20 mouse cellular contexts compared by ENCODE assay signal in the genomic region with DNA sequence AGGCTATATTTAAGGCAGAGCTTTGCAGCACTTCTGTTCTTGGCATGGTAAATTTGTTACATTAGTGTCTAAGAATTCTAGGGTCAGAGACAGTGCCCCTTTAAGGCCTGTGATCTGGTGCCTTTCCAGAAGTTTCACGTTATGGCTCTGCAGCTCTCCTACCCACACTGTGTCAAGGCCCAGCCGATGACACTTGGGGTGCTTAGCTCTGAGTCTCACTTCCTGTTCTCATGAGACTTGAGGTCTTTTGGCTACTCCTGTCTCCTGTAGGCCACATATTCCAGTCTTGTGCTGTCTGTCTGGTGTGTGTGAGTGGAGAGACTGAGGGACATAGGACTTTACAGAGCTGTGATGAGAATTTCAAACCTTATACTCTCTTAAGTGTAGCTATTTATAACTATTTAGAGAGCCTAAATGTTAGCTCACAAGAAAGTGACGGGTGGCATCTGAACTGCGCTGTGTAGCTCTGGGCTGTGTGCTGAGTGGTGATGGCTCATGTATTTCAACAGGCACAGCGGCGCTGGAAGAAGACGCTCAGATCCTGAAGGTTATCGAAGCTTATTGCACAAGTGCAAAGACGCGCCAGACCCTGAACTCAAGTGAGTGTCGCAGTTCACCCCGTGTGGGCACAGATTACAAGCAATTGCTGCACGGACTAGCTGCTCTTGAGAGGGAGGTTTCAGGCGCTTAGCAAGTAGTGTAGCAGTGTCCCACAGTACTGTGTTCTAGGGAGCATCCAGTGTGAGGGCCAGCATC. TPM values are rescaled to one million over a fixed set of nuclear protein-coding genes. Genes with fewer than 3 reads are reported as not detected.
DNase-seq lines count a peak whose midpoint lies in the region; ATAC-seq lines count a peak whose summit lies in the region.
"Had no signal": no experiment of that assay in that cellular context is flagged by ENCODE, and none has a peak within 500 bp of the region (broad histone marks: within the 10 kb centered on the region; RNA-seq: fewer than 3 reads in every experiment).

No protein-coding gene starts in this region.

- no peak overlapping the region for H3K4me3 ChIP-seq in heart, embryonic 13.5 days
- H3K4me3 ChIP-seq: forebrain, embryonic 15.5 days had no signal

- H3K4me2 ChIP-seq in heart, embryonic 13.5 days = peak overlapping the region; percentile 29
- H3K4me2 ChIP-seq: forebrain, embryonic 15.5 days; midbrain, embryonic 11.5 days had no signal

- ATAC-seq in granulocyte monocyte progenitor cell, adult 5-6 weeks (replicated peaks; ENCODE audit: poor library complexity, severe bottlenecking) = peak; percentile 67; the same call in 1 of the 2 replicates
- peak; percentile 45; the same call in 1 of the 2 replicates for ATAC-seq in heart, embryonic 13.5 days (ENCODE audit: extremely low read depth, insufficient number of reproducible peaks, low FRiP score, low TSS enrichment)
- 0 out of 2 replicates have a peak, but pooled peaks have one; percentile 29 for ATAC-seq in megakaryocyte progenitor cell, adult 5-6 weeks (replicated peaks; ENCODE audit: poor library complexity)
- ATAC-seq: forebrain, embryonic 15.5 days; hindbrain, postnatal 0 days; liver, postnatal 0 days had no signal

- peak overlapping the region; percentile 93 for H3K27ac ChIP-seq in heart, embryonic 13.5 days (replicated peaks)
- H3K27ac ChIP-seq: forebrain, embryonic 15.5 days had no signal

- no peaks in the 10 kb centered on the region for H3K9me3 ChIP-seq in heart, embryonic 13.5 days
- H3K9me3 ChIP-seq: forebrain, embryonic 15.5 days had no signal

- intact Hi-C loops in heart, postnatal 25 days (cut with DNase I) = no loop called here

- no peaks in the 10 kb centered on the region for H3K27me3 ChIP-seq in heart, embryonic 13.5 days (replicated peaks)
- H3K27me3 ChIP-seq: forebrain, embryonic 15.5 days had no signal

- H3K4me1 ChIP-seq in heart, embryonic 13.5 days = peaks cover 45% of the 10 kb centered on the region

- peaks cover 98% of the 10 kb centered on the region for H3K36me3 ChIP-seq in heart, embryonic 13.5 days

- 40% methylated on average over 14 of the region's 14 CpGs for WGBS in heart, embryonic 13.5 days

- peak overlapping the region; percentile 58 for H3K9ac ChIP-seq in heart, embryonic 13.5 days
- H3K9ac ChIP-seq: forebrain, embryonic 15.5 days; liver, postnatal 0 days had no signal

- DNase-seq in heart, adult 11 months = peak; percentile 93
- DNase-seq in heart, postnatal 25 days (ENCODE audit: low spot score) = no peak
- no peak for DNase-seq in urinary bladder, postnatal 14 days (ENCODE audit: low spot score)
- DNase-seq in cerebellum, adult 11 months = no peak
- DNase-seq in thymus, postnatal 36 days = no peak
- DNase-seq: cerebellum, postnatal 25 days; gastrocnemius, postnatal 10 days; kidney, adult 18-20 months; kidney, postnatal 25 days; liver, postnatal 0 days; retina, postnatal 1 day; right cerebral cortex, postnatal 4 days; thymus, postnatal 25 days had no signal

RNA-seq across cellular contexts. Expression of gene Tex29, which starts 18.6 kb away (rescaled TPM):
- under 1 TPM in 1 of 2 experiments, not detected in 1; 0.95 TPM for total RNA-seq in heart, postnatal 25 days (2021)
- not detected in 2 replicates for total RNA-seq in granulocyte monocyte progenitor cell, adult 5-6 weeks (2014; fragmentation: Nextera tagmentation)
- total RNA-seq in granulocyte monocyte progenitor cell, adult 5-6 weeks (2017) = not detected in 2 replicates
- 0.48 and 0.51 TPM in 2 replicates for polyA plus RNA-seq in heart, embryonic 13.5 days (2015; fragmentation: Nextera tagmentation; extraction: Ambion mirVana)
- total RNA-seq in megakaryocyte progenitor cell, adult 5-6 weeks (2015) = not detected in 2 replicates
- not detected in 2 replicates for total RNA-seq in megakaryocyte progenitor cell, adult 5-6 weeks (2017)
- total RNA-seq: gastrocnemius, postnatal 10 days; hematopoietic stem cell, adult 5-6 weeks; hindbrain, postnatal 0 days had no signal
- polyA plus RNA-seq: liver, postnatal 0 days; midbrain, embryonic 11.5 days had no signal
